Mouse (Mus musculus): ENCODE measurements around the gene Mrps35. TPM values are rescaled to one million over a fixed set of nuclear protein-coding genes. Genes with fewer than 3 reads are reported as not detected.

Gene Mrps35
- polyA plus RNA-seq (2012; rRNA removed; ENCODE audit: low replicate concordance) = 5.8 and 7.0 TPM in 2 replicates

DNA sequence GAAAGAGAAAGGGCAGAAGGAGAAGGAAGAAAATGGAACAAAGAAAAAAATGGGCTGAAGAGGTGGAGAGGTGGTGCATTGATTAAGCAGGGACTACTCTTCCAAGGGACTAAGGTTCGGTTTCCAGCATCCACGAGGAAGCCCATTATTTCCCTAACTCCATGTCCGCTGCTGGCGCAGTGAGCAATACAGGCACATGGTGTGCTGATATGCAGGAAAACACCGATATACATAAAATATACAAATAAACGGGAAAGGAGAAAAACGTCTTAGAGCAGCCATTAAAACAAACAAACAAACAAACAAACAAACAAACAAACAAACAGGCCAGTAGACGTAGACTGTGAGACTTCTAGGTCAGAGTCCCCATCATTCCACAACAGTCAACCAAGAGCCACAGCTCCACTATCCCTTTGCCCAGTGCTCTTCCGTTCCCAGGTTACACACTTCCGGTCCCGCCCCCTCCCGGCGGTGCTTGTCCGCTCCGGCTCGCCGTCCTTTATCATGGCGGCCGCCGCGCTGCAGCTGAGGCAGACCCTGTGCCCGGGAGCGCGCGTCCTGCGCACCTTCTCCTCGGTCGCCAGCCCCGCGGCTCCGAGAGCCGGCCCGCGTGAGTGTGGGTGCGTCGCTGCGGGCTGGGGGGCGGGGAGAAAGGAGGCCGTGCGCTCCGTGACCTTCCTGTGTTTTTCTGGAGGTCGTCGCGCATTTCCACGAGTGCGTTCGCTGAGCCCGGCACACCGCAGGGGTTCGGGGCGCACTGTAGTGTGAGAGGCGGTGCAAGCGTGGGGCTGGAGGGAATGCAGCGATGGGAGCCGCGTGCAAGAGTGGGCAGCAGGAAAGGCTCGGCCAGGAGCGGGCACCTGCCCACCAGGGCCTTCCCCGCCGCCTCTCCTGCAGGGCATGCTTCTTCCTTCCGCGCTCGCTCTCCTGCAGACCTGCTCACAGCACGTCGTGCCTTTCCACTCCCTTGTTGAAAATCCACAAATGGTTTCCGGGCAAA lies at the start of gene Mrps35:
Gene Mrps35 (plus strand): TSS at position 474 of the 1,000 bp plus-strand sequence.

DNA sequence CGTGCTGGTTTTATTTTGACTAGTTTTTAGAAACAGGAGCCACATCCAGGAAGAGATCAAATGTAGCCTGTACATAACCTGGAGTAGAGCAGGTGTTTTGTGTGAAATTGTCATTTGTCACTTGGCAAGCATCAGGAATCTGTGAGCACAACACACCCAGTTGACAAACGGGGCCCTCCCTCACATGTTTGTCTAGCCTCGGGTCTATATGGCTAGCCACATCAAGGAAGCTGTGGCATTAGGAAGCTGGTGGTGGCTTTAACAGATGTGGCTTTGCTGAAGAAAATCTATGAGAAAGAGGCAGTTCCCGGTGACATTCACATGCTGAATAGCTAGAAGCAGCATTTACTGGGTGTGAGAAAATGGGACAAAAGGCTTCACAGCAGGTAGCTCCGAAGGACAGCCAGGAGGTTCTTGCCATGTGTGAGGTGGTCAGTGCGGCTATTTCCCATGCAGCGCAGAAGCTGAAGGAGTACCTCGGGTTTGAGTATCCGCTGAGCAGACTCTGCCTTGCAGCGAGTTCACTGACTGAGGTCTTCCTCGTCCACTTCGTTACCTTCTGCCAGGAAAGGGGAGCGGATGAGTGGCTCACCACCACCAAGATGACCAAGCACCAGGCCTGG lies 10.2 kb upstream of the Mrps35 start, which contains the start of gene Rep15:
Gene Rep15 (plus strand): TSS at position 282 of the 623 bp plus-strand sequence.

DNA sequence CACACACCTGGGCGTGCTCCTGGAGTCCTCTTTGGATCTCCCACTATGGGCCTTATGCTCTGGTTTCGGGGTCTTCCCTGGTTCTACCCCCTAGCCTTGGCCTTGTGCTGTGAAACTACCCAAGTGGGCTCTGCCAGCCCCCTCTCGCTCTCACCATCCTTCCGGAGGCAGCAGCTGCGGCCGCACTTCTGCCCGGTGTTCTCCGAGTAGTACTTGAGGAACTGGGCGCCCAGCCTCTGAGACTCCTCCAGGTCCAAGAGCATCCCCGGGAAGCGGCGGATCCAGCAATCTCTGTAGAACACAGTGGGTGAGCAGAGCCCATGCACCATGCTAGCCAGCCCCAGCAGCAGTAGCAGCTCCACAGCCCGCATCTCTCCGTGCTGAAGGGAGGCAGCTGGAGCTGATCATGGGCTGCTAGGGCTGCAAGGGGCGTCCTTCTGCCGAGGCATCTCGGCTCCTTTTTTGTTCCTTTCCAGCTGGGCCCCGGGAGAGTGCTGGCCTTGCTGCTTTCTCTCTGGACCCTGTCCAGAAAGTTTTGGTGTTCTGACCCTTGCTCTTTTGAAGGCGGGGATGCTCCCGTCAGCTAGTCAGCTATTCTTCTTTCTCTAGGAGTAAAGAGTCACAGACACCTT lies 44.1 kb downstream of the Mrps35 start, which contains the start of gene Mansc4:
Gene Mansc4 (minus strand): TSS at position 439 of the 632 bp plus-strand sequence.

DNA sequence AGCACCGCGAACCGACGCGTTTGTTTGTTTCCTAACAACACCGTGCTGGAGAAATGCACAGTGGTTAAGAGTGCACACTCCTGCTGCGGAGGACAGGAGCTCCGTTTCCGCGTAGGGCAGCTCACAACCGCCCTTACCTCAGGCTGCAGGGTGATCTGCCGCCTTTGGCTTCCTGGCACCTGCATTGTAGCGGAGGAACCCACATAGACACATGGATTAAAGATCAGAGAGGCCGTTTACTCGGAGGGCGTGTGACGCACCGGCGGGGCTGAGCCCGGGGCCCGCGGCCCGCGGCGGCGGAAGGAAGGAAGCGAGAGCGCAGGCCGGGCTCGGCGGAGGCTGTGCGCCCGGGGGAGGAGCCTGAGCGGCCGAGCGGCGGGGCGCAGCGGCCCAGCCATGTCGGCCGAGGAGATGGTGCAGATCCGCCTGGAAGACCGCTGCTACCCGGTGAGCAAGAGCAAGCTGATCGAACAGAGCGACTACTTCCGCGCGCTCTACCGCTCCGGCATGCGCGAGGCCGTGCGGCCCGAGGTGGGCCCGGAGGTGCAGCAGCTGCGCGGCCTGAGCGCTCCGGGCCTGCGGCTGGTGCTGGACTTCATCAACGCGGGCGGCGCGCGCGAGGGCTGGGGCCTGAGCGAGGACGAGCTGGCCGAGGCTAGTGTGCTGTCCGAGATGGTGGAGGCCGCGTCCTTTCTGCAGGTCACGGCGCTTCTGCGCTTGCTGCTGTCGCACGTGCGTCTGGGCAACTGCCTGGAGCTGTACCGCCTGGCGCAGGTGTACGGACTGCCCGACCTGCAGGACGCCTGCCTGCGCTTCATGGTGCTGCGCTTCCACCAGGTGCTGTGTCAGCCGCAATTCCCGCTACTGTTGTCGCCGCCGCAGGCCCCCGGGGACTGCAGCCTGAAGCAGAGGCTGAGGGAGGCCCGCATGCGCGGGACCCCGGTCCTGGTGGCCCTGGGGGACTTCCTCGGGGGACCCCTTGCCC lies 48.9 kb downstream of the Mrps35 start, which contains the start of gene Klhl42:
Gene Klhl42 (plus strand): TSS at position 244 of the 985 bp plus-strand sequence.

Other genes with a start within 250 kb of the Mrps35 start
- gene Arntl2, start 246.7 kb upstream of the Mrps35 start, polyA plus RNA-seq (2012; rRNA removed; ENCODE audit: low replicate concordance) = 9.6 and 13.0 TPM in 2 replicates
- gene Smco2, start 192.7 kb upstream of the Mrps35 start, polyA plus RNA-seq (2012; rRNA removed; ENCODE audit: low replicate concordance) = not detected in 2 replicates
- 15.1 and 22.5 TPM in 2 replicates for gene Ppfibp1, start 154.3 kb upstream of the Mrps35 start, polyA plus RNA-seq (2012; rRNA removed; ENCODE audit: low replicate concordance)
- not detected in 2 replicates for gene 1700034J05Rik, start 88.3 kb upstream of the Mrps35 start, polyA plus RNA-seq (2012; rRNA removed; ENCODE audit: low replicate concordance)
- gene Rep15, start 10.2 kb upstream of the Mrps35 start, polyA plus RNA-seq (2012; rRNA removed; ENCODE audit: low replicate concordance) = 0.13 TPM in 1 of 2 replicates, not detected in the other
- 0.85 and 1.6 TPM in 2 replicates for gene Mansc4, start 44.3 kb downstream of the Mrps35 start, polyA plus RNA-seq (2012; rRNA removed; ENCODE audit: low replicate concordance)
- gene Klhl42, start 48.6 kb downstream of the Mrps35 start, polyA plus RNA-seq (2012; rRNA removed; ENCODE audit: low replicate concordance) = 15.5 and 16.0 TPM in 2 replicates
- gene Pthlh, start 221.4 kb downstream of the Mrps35 start, polyA plus RNA-seq (2012; rRNA removed; ENCODE audit: low replicate concordance) = 1.3 and 2.7 TPM in 2 replicates